Mouse (Mus musculus) liver, adult (tissue): Measurements from ENCODE around the gene Dhx57.

Experiments used
- GATA4 ChIP-seq: IDR thresholded peaks from 2 replicates; pipeline ENCODE4 v1.6.1; 2014; ENCODE audit warnings: mild to moderate bottlenecking, low read length; ENCODE audit not compliant: insufficient replicate concordance

Dhx57 gene

GRCm38 (mm10) chr17:80290074-80290657 is at the start of gene Dhx57, which contains the start of gene Morn2:
Dhx57 (minus strand) TSS chr17:80290476.
Morn2 (plus strand) TSS chr17:80290203.
- TF ChIP-seq GATA4 = peak; percentile 18; the same call in 1 of the 2 replicates

DNA sequence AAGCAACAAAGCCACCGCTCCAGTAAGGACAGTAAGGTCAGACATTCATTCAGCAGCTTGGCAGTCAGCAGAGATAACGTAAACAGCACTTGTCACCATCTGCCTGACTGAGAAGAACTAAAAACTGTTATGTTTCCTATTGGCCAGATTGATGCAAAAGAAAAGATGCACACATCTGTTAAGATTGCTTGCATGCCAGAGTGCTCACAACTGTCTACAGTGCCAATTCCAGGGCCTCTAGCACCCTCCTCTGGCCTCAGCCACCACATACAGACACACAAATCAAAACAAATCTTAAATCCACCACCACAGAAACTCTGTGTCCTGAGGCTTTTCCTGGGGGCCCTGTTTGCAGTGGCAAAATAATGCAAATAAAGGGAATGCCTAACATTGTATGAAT is 42.1 kb upstream of the Dhx57 start:
- TF ChIP-seq GATA4 = no peak

DNA sequence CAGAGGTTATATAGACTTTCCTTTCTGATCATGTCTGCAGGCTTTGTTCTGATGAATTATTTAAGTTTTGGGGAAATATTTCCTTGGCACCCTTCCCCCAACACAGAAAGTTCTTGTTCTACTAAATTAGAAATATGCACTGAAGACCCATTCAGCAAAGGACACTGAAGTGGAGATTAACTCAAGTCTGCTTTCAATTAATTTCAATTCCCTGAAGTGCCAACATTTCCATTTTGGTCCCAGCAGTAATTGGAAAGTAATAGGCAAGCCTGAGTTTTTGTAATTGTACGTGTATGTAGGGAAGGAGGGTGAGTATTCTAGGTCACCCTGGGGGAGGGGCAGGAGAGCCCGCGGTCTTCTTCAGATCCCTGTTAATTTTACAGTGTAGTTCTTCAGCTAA is 36.2 kb upstream of the Dhx57 start:
- no peak for TF ChIP-seq GATA4

- TF ChIP-seq GATA4 = no peak
Measured at GRCm38 (mm10) chr17:80325456-80325855, 35.2 kb upstream of the Dhx57 start.

GRCm38 (mm10) chr17:80324521-80324920 is 34.2 kb upstream of the Dhx57 start:
- TF ChIP-seq GATA4 = no peak

DNA sequence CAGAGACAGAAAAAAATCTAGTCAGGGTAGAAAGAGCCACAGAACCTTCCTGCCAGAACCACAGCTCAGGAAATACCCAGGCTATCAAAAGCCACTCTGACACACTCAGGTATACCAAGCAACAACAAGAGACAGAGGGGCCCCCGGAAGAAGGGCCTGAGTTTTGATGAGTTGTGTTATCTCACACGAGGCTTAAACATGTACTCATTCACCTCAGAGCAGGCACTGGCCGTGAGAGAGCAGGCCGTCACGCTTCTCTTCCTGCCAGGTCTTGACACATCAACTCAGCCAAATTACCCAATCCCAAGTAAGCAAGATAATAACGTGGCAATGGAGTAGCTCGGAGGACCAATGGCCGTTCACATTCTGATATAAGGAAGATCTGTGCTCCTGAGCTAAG is 33.4 kb upstream of the Dhx57 start:
- no peak for TF ChIP-seq GATA4

DNA sequence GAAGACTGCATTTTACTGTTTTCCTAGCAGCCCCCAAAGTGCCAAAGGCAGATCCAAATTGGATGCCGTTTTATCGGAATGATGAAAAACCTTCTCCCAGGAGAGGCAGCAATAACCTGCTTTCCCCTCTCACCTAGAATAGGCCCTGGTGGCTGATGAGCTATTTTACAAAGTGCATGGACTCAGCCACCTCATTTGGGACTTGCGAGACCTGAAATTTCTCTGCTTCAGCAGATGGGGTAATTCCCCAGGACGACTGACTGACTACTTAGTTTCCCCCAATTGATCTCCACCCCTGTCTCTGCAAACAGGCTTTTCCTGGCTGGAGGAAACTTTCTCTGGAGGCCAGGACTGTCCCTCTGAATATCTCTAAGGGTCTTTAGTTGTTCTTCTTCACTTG is 32.7 kb upstream of the Dhx57 start:
- TF ChIP-seq GATA4 = no peak

GRCm38 (mm10) chr17:80322228-80322627 is 32.0 kb upstream of the Dhx57 start:
- no peak for TF ChIP-seq GATA4

DNA sequence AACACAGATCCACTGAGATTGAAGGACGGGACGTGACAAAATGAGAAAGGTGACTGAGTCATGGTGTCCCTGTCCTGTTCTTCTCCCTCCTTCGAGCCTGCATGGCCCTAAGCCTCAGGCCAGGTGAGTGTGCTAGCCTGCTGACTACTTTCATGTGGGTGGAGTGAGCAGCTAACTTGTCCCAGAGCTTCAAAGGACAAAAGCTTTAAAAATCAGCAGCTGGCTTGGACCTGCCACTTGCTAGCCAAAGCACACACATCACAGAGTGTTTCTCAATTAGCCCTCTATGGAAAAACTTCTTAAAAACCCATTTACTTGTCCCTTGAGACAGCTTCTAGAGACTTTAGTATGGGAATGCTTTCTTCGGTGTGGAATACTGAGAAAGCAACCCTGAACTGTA is 22.1 kb upstream of the Dhx57 start:
- no peak for TF ChIP-seq GATA4

DNA sequence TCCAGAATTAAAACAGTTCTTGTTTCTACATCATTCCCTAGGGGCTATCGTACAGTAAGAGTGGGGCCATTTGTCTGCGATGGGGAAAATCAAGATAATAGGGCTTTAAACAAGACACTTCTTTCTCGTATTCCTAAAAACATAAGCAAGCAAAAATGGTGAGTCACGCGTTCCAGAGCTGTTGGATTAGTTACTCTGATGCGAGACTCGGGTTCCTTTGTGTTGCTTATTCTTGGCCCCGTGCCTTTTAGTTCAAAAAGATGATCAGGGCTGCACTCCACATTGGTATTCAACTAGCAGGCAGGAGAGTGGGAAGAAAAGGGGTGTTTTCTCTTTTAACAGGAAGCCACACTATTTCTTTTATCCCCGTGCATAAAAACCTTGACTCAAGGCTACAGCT is 21.5 kb upstream of the Dhx57 start:
- TF ChIP-seq GATA4 = no peak

GRCm38 (mm10) chr17:80307251-80307650 is 17.0 kb upstream of the Dhx57 start, which contains the start of gene Arhgef33:
Arhgef33 (plus strand) TSS chr17:80307407.
- TF ChIP-seq GATA4 = no peak

- TF ChIP-seq GATA4 = no peak
Measured at GRCm38 (mm10) chr17:80298844-80299243, 8.6 kb upstream of the Dhx57 start.

DNA sequence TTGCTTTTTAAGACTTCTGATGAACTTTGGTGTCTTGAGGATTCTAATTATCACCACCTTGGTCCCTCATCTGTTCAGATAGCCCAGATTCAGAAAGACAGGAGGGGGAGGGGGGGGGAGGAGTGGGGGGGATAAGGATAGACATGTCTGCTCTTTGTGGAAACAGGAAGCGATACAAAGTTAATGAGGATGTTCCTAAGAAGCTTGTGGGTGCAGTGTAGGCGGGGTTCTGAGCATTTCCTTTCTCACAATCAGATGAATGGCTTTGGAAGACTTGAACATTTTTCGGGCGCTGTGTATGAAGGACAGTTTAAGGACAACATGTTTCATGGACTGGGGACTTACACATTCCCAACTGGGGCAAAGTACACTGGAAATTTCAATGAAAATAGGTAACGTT is 5.0 kb upstream of the Dhx57 start:
- no peak for TF ChIP-seq GATA4

- no peak for TF ChIP-seq GATA4
Measured at GRCm38 (mm10) chr17:80291148-80291547, 872 bp upstream of the Dhx57 start.

- no peak for TF ChIP-seq GATA4
Measured at GRCm38 (mm10) chr17:80289280-80290073, 799 bp downstream of the Dhx57 start.

- TF ChIP-seq GATA4 = no peak
Measured at GRCm38 (mm10) chr17:80288012-80288411, 2.3 kb downstream of the Dhx57 start.
